21 mouse cellular contexts compared by ENCODE assay signal in genomic region chr2:142694936-142695331, GRCm38 (mm10).
A peak's percentile ranks its signal among the peaks of the same experiment; 100 is the strongest.
DNase-seq lines count a peak whose midpoint lies in the region; ATAC-seq and TF ChIP-seq lines count a peak whose summit lies in the region.
"Had no signal": no experiment of that assay in that cellular context is flagged by ENCODE, and none has a peak within 500 bp of the region (broad histone marks: within the 10 kb centered on the region; RNA-seq: fewer than 3 reads in every experiment).

No protein-coding gene starts in this region.

- no peaks in the 10 kb centered on the region for H3K27me3 ChIP-seq in hindbrain, postnatal 0 days (ENCODE audit: insufficient read depth, low read length)
- H3K27me3 ChIP-seq in hindbrain, embryonic 14.5 days (ENCODE audit: control insufficient read depth, insufficient read depth, low read length), result no peaks in the 10 kb centered on the region
- H3K27me3 ChIP-seq: CH12.LX; embryonic facial prominence, embryonic 12.5 days; forebrain, embryonic 13.5 days; forebrain, embryonic 15.5 days; Patski had no signal

- DNase-seq in cerebellum, adult 11 months, result no peak
- DNase-seq in cerebellum, adult 9-10 months, result peak; percentile 62
- no peak for DNase-seq in cerebellum, postnatal 4 days (ENCODE audit: low spot score in 2 of 2)
- peak; percentile 7 for DNase-seq in hindbrain, postnatal 0 days (ENCODE audit: low spot score)
- DNase-seq in hindbrain, embryonic 14.5 days (ENCODE audit: low spot score), result no peak
- DNase-seq in lung, adult 18-20 months, result no peak
- DNase-seq: adrenal gland, adult 8-10 months; adrenal gland, postnatal 14 days; adrenal gland, postnatal 36 days; B cell, adult 2 months; forebrain, postnatal 0 days had no signal

- no peaks in the 10 kb centered on the region for H3K9me3 ChIP-seq in hindbrain, postnatal 0 days (ENCODE audit: low read length)
- H3K9me3 ChIP-seq in hindbrain, embryonic 14.5 days (ENCODE audit: control insufficient read depth, low read length), result no peaks in the 10 kb centered on the region
- H3K9me3 ChIP-seq: embryonic facial prominence, embryonic 10.5 days; embryonic facial prominence, embryonic 12.5 days; forebrain, embryonic 13.5 days; forebrain, embryonic 15.5 days; G1E had no signal

- no peaks in the 10 kb centered on the region for H3K36me3 ChIP-seq in hindbrain, postnatal 0 days (ENCODE audit: insufficient read depth, low read length)
- no peaks in the 10 kb centered on the region for H3K36me3 ChIP-seq in hindbrain, embryonic 14.5 days (replicated peaks; ENCODE audit: control insufficient read depth, insufficient read depth)
- H3K36me3 ChIP-seq: embryonic facial prominence, embryonic 12.5 days; forebrain, embryonic 15.5 days had no signal

- no peak overlapping the region for H3K9ac ChIP-seq in hindbrain, postnatal 0 days (replicated peaks; ENCODE audit: low read length)
- H3K9ac ChIP-seq in hindbrain, embryonic 14.5 days, result no peak overlapping the region
- H3K9ac ChIP-seq: embryonic facial prominence, embryonic 12.5 days; forebrain, embryonic 13.5 days; forebrain, embryonic 15.5 days; forebrain, postnatal 0 days had no signal

- no peak for TF ChIP-seq CTCF in hindbrain, postnatal 0 days (IDR thresholded peaks at IDR 0.05; ENCODE audit: low read depth)

- no peak overlapping the region for H3K4me3 ChIP-seq in hindbrain, postnatal 0 days (ENCODE audit: low read length)
- H3K4me3 ChIP-seq in hindbrain, embryonic 14.5 days (replicated peaks; ENCODE audit: low read length), result no peak overlapping the region
- H3K4me3 ChIP-seq: embryonic facial prominence, embryonic 10.5 days; embryonic facial prominence, embryonic 12.5 days; forebrain, embryonic 13.5 days; forebrain, embryonic 15.5 days had no signal

- H3K27ac ChIP-seq in hindbrain, postnatal 0 days, result no peak overlapping the region
- no peak overlapping the region for H3K27ac ChIP-seq in hindbrain, embryonic 14.5 days
- H3K27ac ChIP-seq: embryonic facial prominence, embryonic 10.5 days; embryonic facial prominence, embryonic 12.5 days; forebrain, embryonic 13.5 days; forebrain, embryonic 15.5 days had no signal

- no peak overlapping the region for H3K4me2 ChIP-seq in hindbrain, postnatal 0 days (ENCODE audit: low read depth, low read length)
- no peak overlapping the region for H3K4me2 ChIP-seq in hindbrain, embryonic 14.5 days (replicated peaks)
- H3K4me2 ChIP-seq: embryonic facial prominence, embryonic 12.5 days; forebrain, embryonic 13.5 days; forebrain, embryonic 15.5 days had no signal

- 94% methylated on average over 1 of the region's 1 CpGs for WGBS in hindbrain, postnatal 0 days
- 95% methylated on average over 1 of the region's 1 CpGs for WGBS in hindbrain, embryonic 14.5 days

- H3K4me1 ChIP-seq in hindbrain, postnatal 0 days (ENCODE audit: insufficient read depth, low read length), result peaks cover 3% of the 10 kb centered on the region; the same call in 1 of the 2 replicates
- no peaks in the 10 kb centered on the region; the same call in 1 of the 2 replicates for H3K4me1 ChIP-seq in hindbrain, embryonic 14.5 days (replicated peaks; ENCODE audit: control insufficient read depth, insufficient read depth, low read length)
- H3K4me1 ChIP-seq: embryonic facial prominence, embryonic 12.5 days had no signal

- ATAC-seq in cerebellum, adult (ENCODE audit: insufficient number of reproducible peaks, low FRiP score, low TSS enrichment), result peak; percentile 60
- ATAC-seq in hindbrain, postnatal 0 days, result no peak
- ATAC-seq in hindbrain, embryonic 14.5 days (ENCODE audit: low FRiP score), result no peak
- ATAC-seq: activated CD4-positive, CD25-positive, alpha-beta regulatory T cell, adult 4 months; CD4-positive, CD25-positive, alpha-beta regulatory T cell, adult 4 months; forebrain, embryonic 13.5 days; forebrain, embryonic 15.5 days; forebrain, postnatal 0 days had no signal

Comparison
In these comparisons a context has a peak if more than half of its experiments do, and no peak if none do; other contexts are left out.
1. DNase-seq: peak in cerebellum, adult 9-10 months (single experiment) and hindbrain, postnatal 0 days (single experiment); none in cerebellum, adult 11 months (single experiment), cerebellum, postnatal 4 days (0 of 2), hindbrain, embryonic 14.5 days (single experiment) and lung, adult 18-20 months (0 of 2).